Mouse (Mus musculus): Measurements from ENCODE around the gene Grin2b.

Gene Grin2b

DNA sequence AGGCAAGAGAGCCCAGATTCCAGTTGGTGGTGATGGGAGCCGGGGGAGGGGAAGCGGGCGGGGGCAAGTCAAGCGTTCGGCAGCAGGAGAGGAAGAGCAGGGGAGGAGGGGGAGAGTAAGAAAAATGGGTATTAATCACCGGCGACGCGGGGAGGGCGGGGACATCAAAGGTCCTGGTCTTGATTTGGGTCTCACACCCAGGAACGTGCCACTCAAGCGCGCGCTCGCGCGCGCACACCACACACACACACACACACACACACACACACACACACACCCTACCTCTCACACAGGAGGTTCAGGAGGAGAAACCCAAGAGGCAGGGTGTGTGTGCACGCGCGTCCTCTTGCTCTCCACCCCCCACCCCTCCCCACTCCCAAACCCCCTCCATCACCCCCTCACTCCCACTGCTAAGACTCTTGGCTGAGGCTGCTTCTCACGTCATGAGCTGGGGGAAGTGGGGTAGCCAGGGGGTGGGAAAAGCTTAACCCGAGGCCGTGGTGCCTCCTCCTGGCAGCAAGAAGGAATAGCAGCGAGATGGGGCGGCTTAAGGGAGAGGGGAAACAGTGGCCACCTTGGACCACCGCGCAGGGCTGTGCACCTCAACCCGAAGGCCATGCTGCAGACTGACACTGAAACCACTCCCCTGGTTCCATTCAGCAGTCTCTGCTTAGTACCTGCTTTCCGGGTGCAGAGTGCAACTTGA is at the start of gene Grin2b:
Gene Grin2b (minus strand): TSS at position 321 of the 706 bp plus-strand sequence.
- peak in 1 of 2 experiments; percentile 66 for DNase-seq (ENCODE audit: low spot score in 2 of 2)

DNA sequence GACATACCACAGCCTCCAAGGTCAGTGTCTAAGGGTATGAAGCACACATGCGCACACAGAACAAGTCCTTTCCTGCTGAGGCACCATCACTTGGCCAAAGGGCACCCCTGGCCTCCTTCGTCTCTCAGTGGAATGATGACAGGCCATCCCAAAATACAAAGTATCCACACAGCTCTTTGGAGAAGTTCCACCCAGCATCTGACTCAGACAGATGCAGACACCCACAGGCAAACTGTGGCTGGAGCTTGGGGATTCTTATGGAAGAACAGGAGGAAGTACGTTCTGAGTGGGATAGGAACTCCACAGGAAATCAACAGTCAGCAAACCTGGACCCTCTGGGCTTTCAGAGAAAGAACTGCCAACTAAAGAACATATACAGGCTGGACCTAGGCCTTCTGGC is 48.6 kb upstream of the Grin2b start:
- no peak for DNase-seq (ENCODE audit: low spot score in 2 of 2)

DNA sequence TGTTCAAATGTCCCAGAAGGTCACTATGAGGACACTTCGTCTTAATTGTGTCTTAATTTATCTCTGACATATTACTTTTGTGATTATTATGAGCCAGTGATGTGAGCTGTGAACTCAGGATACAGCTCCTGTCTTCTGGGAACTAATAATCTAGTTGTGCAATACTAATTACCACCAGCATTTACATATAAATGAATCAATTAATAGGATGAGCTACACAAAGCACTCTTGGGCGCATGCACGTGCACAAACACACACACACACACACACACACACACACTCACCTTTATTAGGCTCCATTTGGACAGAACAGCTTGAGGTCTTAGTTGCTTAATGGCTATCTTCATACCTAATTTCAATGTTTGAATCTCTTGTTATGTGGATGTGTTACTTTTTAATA is 37.1 kb upstream of the Grin2b start:
- no peak for DNase-seq (ENCODE audit: low spot score in 2 of 2)

DNA sequence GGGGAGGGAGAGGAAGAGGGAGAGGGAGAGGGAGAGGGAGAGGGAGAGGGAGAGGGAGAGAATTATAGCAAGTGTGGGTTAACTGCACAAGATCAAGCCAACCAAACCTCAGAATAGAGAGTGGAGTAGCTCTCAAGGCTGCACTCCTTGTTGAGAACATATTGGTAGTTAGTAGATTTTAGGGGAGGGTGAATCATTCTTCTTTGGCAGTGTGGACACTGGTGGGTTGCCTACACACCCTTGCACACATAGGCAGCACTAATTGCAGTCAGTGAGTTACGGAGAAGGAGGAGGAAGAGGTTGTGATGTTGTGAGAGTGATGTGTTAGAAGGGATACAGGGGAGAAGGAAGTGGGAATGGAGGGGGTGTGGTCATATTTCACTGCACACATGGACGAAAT is 26.5 kb upstream of the Grin2b start:
- DNase-seq (ENCODE audit: low spot score in 2 of 2): no peak

DNA sequence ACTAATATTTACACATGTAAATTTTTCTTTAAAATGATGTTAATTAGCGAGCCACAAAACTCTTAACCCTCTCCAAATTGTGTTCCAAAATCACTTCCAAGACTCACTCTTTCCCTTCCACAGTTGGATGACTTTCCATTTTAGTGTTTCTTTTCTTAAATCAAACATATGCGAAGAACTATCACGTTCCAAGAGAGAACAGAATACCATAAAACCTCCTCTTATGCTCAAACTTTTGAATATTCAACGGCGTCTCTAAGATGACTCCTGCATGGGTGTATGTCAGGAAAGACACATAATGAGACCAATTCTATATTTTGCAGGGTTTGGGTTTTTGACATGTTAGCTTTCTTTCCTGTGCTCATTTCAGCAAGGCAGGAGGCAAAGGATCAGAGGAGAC is 21.3 kb upstream of the Grin2b start:
- no peak for DNase-seq (ENCODE audit: low spot score in 2 of 2)

DNA sequence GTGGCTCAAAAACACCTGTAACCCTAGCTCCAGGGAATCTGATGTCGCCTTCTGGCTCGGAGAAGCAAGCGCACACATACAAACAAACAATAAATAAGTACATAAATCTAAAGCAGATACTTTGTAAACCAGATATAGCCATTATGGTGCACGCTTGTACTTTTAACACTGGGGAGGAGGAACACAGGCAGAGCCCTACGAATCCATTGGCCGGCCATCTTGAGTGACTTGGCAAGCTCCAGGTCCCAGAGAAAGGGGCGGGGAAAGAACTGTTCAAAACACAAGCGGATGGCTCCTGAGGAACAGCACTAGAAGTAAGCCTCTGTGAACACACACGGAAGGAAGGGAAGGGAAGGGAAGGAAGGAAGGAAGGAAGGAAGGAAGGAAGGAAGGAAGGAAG is 4.8 kb upstream of the Grin2b start:
- no peak for DNase-seq (ENCODE audit: low spot score in 2 of 2)

DNA sequence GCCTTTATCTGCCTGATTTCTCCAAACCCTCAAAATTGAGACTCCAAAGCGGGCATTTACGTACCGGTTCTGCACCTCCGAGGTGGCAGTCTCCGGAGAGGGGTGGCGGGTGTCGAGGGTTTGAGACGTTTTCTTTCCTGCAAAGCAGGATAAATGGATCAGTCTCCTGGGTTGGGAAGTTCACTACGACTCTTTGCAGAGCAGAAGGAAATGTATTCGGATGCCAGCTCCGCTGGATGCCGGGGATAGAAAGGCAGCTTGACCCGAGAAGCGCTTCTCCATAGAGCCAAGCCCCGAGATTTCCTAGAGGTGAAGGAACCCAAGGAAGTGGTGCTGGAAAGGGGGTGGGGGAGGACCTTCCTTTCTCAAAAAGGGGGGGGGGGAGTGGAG is 515 bp downstream of the Grin2b start:
- no peak for DNase-seq (ENCODE audit: low spot score in 2 of 2)

DNA sequence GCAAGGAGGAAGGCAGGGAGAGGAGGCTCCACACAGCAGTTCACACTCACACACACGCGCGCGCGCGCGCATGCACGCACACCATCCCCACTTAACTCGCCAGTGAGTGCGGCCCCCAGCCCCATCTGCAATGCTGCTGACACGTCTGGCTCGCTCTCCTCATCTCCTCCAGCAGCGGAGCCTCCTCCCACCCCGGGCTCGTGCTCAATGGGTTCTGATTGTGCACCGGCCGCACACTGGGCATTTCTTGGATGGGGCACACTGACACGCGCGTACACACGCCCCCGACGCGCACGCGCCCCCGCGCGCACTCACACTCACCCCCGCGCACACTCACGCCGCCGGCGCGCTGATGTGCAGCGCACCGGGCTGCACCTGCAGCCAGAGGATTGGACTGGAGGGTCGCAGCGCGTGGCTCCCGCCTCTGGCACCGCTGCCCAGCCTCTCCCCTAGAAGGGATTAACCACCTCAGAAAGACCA is 1.1 kb downstream of the Grin2b start:
- peak; percentile 61 to 81 for DNase-seq (ENCODE audit: low spot score in 2 of 2)

DNA sequence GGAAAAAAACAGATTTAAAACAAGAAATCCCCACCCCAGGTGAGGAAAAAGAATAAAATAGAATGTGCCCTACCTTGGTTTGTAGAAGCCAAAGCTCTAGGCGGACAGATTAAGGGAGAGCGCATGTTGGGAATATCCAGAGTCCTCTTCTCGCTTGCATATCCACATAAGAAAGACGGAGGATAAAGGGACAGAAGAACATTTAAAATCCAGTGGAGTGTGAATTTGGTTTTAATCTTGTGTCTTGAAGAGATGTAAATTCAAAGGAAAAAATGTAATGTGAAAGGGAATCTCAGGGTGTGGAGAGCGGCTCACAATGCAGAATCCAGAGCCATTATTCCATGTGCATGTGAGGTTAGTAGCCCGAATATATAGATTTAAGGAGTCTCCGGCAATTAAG is 2.0 kb downstream of the Grin2b start:
- DNase-seq (ENCODE audit: low spot score in 2 of 2): no peak

DNA sequence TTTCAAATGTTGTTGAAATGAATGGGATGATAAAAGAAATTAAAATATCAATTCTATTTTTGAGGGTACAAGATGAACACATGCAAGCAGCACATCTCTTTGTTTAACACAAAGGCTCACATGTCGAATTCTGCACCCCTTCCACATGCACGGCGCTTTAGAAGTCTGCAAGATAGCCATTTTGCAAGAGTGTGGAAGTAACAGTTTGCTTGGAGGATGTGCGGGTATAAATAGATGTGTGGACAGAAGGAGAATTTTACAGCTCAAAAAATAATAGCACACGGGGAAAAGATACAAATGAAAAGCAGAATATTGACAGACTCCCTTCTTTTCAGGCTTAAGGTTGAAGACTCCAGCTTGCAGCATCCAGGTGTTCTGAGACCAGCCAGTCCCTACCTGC is 2.9 kb downstream of the Grin2b start:
- DNase-seq (ENCODE audit: low spot score in 2 of 2): no peak

DNA sequence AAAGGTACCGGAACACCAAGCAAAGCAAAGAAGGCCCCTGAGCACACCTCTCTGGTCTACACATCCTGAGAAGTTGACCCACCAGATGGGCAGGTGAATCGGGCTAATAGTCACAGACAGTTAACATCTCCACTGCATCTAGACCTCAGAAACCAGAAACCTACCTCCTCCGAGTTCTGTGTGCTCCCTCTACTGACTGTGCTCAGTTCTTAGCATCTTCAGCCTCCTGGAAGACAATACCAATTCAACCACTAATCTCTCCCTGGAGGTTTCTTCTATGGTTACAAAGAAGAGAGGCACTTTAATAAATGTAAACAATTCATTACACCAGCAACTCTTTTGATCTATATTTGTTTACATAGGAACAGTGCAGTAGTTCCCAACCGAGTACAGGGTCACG is 6.0 kb downstream of the Grin2b start:
- no peak for DNase-seq (ENCODE audit: low spot score in 2 of 2)

DNA sequence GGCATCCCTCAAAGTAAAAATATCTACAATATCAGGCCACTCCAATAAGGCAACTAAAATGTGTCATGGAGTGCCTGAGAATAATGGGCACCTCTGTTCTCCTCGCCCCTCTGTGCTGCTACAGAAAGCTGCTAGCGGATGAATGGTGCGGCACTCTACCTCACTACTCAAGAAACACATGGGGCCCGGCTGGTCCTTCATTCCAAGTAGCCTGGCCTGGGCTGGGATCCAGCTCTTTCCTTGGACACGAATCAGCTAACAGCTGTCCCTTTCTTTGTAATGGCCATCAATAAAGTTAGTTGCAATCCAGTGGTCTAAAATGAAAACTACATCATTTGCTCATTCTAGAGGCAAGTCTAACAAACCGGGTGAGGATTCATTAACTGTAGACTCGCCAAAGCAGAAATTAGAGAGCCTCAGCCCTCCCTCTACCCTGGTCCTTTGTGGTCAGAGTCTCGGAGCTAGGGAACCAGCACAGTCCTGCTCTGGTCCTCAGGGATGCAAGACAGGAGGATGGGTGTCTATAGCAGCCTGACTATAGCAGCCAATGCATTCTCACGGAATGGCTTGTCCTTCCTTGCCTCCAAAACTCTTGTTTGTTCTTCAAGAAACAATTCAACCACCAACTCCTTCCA is 7.8 kb downstream of the Grin2b start:
- peak in 1 of 2 experiments; percentile 76 for DNase-seq (ENCODE audit: low spot score in 2 of 2)

DNA sequence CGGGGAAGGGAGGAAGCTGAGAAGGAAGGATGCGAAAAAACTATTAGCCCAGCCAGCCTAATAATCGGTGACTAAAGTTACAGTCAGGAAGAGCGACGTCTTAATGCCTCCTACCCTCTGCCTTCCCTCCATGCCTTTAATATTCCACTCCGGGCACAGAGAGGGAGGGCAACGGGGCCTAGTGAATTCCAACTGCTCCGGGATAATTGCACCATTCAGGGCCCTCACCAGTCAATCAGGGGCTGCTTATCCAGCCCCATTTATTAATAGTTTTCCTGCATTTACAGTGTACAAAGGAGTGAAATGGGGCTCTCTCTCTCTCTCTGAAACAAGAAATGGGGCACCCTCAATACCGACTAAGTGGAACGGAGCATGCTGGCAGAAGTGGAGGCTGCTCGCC is 11.2 kb downstream of the Grin2b start:
- DNase-seq (ENCODE audit: low spot score in 2 of 2): no peak

DNA sequence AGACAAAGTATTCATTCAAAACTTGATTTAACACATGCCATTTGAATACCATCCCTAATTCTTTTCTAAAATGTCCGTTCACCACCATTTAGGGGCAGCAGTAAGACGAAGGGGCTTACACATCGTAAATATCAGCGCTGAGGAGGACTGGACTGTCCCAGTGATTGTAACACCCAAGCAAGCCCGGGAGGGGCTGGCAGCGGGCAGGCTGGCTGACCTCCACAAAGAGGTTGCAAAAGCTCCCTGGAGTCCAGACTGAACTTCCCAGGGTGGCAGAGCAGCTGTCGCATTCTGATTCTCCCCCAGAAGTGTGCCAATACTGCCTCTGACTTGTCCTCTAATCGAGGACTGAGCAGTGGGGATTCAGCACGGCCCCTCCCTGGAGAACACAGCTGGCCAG is 19.9 kb downstream of the Grin2b start:
- DNase-seq (ENCODE audit: low spot score in 2 of 2): no peak

DNA sequence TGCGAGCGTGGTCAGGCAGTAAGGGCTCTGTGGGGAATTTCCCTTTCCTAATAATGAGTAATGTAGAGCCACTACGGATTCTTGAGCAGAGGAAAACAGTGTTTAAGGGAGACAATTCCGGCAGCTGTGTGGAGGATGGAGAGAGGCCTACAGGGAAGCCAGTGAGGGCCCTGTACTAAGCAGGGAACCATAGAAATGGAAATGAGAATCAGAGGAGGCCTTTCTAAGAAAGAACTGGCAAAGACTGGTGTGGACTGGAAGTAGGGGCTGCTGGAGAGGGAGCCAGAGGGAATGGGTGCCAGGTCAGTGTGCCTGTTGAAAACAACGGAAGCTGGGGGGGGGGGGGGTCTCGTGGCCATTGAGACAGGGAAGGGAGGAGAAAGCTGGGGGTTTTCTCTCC is 23.2 kb downstream of the Grin2b start:
- no peak for DNase-seq (ENCODE audit: low spot score in 2 of 2)

DNA sequence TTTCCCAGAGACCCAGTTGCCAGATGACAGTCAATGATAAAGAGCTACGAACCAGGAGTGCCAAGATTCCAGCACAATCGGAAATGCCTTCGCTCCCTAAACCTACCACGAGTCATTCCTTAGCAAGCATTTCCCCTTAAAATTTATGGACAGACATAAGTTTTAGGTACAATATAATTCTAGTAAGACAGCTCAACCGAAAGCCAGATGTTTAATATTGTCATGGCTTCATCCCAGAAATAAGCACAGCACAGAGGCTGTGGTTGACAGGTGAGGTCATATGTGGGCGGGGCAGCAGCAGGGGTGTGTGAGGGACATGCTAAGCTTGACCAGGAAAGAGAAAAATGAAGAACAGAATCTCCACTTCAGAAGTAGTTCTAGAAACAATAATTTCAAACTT is 33.3 kb downstream of the Grin2b start:
- no peak for DNase-seq (ENCODE audit: low spot score in 2 of 2)

DNA sequence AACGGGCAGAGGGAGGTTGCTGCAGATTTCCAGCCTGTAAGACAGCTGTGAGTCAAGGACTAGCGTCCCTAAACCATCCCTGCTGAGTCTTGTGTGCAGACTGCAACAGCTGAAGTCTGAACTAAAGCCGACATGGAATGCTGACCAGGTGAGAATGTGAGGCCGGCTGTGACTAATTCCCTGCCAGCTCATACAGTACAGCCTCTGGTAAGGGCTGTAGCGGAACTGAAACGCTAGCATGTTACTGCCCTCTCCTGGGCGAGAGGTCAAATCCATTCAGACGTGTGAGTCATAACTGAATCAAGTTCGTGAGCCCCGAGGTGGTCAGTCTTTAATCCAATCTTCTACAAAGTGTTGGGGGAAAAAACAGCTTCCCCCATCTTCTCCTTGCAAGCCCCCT is 42.9 kb downstream of the Grin2b start:
- DNase-seq (ENCODE audit: low spot score in 2 of 2): no peak

DNA sequence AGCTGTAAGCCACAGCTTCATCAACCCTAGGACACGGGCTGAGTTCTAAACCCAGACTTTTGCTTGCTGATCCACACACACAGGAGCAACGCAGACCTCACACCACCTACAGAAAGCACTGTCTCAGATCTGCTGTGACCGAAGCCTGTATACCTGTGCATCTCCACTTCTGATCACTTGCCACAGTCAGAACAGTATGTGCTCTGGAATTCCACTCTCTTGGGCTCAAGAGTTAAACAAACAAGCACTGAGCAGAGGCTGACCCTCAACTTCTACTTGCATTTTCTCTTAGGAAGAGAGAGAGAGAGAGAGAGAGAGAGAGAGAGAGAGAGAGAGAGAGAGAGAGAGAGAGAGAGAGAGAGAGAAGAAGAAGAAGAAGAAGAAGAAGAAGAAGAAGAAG is 50.7 kb downstream of the Grin2b start:
- no peak for DNase-seq (ENCODE audit: low spot score in 2 of 2)

DNA sequence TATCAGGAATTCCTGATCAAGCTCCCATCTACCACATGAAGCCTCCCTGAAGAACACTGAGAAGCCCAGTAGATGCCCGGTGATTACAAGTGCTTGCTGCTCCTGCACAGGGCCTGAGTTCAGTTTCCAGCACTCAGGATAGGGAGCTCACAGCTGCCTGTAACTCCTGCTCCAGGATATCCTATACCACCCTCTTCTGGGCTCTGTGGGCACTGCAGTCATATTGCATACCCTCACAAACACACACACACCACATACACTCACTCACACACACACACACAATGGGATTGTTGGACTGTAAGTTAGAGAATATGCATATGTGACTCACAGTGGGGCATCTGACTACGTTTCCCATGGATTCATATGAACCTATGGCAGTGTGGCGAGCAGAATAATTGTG is 55.9 kb downstream of the Grin2b start:
- DNase-seq (ENCODE audit: low spot score in 2 of 2): no peak

DNA sequence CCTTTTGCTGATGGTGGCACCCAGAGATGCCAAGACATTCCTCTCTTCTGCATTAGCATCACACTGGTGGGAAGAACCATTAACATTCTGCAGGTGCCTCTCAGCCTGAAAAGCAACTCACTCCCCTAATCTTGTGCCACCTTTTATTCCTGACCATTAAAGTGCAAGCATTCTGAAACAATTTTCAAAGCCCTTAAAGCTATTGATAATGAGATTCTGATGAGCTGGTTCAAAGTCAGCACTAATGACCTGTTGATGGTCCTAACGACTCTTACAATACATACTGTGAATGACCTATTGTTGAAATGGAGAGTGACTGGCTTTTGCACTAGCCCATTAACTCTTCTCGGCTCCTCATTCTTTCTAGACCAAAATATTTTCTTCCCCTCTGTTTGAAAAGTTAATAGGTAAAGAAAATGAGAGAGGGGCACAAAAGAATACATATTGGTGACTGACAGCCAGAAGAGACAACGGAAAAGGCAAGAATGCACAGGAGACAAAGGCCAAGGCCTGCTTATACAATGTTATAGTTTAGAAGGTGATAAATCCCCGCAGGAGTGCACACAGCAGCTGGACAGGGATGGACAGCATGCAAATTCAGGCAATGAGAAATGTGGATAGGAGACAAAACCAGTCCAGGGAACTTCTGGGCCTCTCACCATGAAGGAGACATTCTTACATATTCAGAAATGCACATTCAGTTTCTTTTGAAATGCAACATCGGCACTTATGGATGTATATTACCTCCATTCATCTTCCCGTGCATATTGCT is 59.5 kb downstream of the Grin2b start:
- no peak for DNase-seq (ENCODE audit: low spot score in 2 of 2)

DNA sequence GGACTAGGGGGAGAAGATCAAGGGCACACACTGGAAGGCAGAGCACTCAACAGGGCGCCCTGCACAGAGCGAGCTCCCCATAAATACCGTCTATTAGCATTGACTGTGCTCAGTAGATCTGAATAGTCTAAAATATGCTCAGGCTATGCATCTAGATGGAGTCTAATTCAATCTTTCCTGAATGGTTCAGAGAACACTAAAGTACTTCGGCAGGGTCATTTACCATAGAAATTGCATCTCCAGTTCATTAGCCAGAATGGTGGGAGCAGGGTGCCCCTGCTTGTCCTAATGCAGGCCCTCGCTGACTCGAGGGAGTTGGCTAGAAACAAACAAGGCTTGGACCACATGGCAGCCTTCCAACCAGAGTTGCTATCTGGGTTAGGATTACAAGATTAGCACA is 64.1 kb downstream of the Grin2b start:
- DNase-seq (ENCODE audit: low spot score in 2 of 2): no peak

DNA sequence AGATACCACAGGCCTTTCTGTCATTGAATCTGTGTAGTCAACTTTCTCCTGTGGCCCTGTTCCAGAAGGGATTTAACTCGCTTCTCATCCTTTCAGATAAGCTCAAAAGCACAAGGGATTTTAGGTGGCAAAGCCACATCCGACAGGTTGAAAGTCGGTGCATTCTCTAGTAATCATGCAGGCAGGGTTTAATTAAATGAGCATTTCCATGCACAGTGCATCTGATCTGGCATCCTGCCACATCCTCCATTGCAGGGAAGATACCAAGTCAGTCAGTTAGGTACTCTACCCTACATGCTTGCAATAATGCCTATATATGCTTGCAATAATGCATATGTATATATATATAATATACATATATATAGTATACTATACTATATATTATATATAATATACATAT is 64.8 kb downstream of the Grin2b start:
- DNase-seq (ENCODE audit: low spot score in 2 of 2): no peak

DNA sequence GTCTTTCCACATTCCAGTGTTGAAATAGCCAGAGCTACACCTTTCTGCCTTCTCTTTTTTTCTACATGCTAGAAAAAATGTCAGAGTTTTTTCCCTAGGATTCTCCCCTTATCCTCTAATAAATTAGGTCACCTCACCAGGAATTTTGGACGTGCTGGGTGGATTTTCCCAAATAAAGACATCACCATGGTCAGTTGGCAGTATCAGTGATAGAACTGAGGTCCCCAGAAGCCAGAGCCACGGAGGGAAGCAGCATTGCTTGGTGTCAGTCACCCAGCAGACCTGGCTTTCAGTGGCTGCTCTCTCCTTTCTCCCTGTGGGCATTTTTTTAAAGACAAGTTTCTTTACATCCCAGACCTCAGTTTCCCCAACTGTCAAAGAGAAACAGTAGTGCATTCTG is 68.1 kb downstream of the Grin2b start:
- DNase-seq (ENCODE audit: low spot score in 2 of 2): no peak

Data from left cerebral cortex, adult 9 months (tissue).